Mouse (Mus musculus) yolk sac, embryonic 10.5 days (tissue): ENCODE data around the gene Gm49391.
"Not testable (repeated sequence)": the region's sequence is repeated elsewhere in the genome, so short reads cannot be mapped to it uniquely, and the experiment has no call there.

Experiments
- DNase-seq: peaks from one replicate; pipeline ENCODE4 v3.0.0-alpha.2; 2017; ENCODE audit warnings: low spot score

Gene Gm49391

GRCm38 (mm10) chr13:60936500-60936901, at the start of gene Gm49391, which contains the start of gene Ctla2a:
Gene Gm49391 (minus strand): TSS chr13:60936571.
Gene Ctla2a (minus strand): TSS chr13:60936625.
- DNase-seq: peak; percentile 14

DNA sequence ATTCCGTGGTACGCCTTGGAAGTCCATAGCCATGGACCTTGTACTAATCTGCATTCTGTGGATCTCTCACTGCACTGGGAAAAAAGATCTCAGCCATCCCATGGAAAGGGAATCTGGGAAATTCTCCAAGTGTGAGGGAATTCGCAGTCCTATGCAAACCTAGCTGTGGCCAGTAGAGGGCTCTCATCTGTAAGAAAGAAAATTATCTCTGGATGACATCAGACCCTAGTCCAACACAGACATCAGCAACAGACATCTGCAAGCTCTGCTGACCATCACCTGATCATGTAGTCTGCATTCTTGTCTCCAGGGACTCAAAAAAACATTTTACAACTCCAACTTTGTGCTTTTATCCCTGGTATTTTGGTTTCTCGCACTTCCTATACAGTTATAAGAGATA, 35.9 kb upstream of the Gm49391 start:
- DNase-seq: not testable (repeated sequence)

DNA sequence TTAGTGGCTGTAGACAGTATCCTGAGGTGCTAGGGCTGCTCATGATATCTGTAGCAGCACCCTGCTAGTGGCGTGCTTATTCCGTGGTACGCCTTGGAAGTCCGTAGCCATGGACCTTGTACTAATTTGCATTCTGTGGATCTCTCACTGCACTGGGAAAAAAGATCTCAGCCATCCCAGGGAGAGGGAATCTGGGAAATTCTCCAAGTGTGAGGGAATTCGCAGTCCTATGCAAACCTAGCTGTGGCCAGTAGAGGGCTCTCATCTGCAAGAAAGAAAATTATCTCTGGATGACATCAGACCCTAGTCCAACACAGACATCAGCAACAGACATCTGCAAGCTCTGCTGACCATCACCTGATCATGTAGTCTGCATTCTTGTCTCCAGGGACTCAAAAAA, 27.6 kb upstream of the Gm49391 start:
- DNase-seq: not testable (repeated sequence)

GRCm38 (mm10) chr13:60961706-60962105, 25.3 kb upstream of the Gm49391 start:
- no peak for DNase-seq

DNA sequence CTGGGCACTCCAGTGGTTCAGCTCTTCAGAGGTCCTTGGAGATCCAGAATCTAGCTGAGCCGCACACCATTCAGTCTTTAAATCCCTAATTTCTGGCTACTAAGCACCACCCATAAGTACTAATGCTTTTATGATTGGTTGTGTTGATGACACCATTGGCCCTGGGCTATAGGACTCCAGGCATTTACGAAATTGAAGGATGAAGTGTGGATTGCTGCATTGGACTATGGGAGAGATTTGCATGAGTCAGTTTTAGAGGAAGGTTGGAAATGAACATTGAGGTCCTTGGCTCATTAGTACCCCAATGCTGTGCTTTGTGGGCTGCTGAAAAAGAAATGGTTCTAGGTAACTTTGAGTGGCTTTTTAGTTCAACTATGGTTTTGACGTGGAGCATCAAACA, 5.5 kb upstream of the Gm49391 start, which contains the start of gene Tpbpa:
Gene Tpbpa (minus strand): TSS at position 101 of the 400 bp plus-strand sequence.
- not testable (repeated sequence) for DNase-seq

- not testable (repeated sequence) for DNase-seq
Measured at GRCm38 (mm10) chr13:60935490-60935889, 881 bp downstream of the Gm49391 start, which contains the start of gene Gm49393. Gene Gm49393 (minus strand): TSS chr13:60935590.

DNA sequence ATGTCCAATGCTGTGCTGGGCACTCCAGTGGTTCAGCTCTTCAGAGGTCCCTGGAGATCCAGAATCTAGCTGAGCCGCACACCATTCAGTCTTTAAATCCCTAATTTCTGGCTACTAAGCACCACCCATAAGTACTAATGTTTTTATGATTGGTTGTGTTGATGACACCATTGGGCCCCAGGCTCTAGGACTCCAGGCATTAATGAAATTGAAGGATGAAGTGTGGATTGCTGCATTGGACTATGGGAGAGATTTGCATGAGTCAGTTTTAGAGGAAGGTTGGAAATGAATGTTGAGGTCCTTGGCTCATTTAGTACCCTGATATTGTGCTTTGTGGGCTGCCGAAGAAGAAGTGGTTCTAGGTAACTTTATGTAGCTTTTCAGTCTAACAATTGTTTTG, 31.6 kb downstream of the Gm49391 start, which contains the start of gene Tpbpb:
Gene Tpbpb (minus strand): TSS at position 101 of the 400 bp plus-strand sequence.
- not testable (repeated sequence) for DNase-seq

DNA sequence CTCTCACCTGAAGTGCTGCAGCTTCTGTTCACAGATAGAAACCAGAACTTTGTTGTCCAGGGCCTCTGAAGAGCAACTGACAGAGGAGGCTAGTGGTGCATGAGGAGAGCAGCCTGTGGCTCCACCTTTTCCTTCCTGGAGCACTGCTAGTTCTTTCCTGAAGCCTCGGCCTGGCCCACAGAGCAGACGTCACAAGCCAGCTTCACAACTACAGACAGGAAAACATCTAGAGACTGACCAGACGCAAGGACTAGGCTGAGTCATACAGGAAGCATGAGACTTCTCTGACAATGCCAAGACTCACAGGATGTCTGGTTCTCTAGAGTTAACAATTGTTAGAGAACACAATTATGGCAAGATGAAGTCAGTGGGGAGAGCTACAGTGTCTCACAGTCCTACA, 39.0 kb downstream of the Gm49391 start, which contains the start of gene Ctla2b:
Gene Ctla2b (minus strand): TSS at position 120 of the 400 bp plus-strand sequence.
- peak; percentile 18 for DNase-seq

DNA sequence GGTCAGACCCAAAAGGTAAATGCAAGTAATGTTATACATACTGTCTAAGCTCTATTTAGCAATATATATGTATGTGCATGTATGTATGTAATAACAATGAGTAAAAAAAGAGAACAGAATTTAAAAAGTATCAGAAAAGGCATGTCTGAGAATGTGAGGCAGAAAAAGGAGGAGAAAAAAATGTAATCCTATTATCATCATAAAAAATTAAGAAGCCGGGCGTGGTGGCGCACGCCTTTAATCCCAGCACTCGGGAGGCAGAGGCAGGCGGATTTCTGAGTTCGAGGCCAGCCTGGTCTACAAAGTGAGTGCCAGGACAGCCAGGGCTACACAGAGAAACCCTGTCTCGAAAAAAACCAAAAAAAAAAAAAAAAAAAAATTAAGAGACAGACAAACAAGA, 39.6 kb downstream of the Gm49391 start, which contains the start of gene Gm49392:
Gene Gm49392 (minus strand): TSS at position 101 of the 400 bp plus-strand sequence.
- not testable (repeated sequence) for DNase-seq

DNA sequence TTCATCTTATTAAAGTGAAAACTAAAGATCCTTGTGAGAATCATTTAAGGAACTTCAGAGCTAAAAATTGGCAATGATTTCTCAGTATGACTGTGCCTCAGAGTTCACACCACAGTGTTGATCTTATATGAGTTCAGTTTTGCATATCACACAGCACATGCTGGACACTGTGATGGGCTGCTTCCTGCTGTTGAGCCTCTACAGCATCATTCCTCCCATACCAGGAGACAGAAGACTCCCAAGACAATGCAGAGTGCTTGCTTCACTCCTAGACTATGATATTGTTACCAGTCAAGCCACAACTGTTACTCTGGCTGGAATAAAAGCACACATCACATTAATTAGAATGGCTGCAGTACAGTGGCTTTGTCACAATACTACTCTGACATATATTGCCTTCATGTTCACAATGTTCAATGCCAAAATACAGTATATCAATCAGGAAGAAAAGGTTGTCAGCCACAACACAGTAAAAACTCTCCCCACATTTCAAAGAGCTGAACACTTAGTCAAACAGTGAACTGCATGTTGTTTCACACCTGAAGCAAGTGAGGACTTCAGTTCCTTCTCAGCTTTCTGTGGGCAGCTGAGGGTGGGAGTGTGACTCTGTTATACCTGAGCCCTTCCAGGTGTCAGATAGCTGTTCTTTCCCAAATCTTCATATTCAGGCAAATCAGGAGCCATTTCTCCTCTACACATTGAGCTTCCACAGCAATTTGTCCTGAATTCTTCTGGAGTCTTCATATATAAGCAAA, 40.8 kb downstream of the Gm49391 start:
- DNase-seq: no peak

GRCm38 (mm10) chr13:60892301-60892700, 44.1 kb downstream of the Gm49391 start:
- no peak for DNase-seq

- DNase-seq: no peak
Measured at GRCm38 (mm10) chr13:60864281-60864680, 72.1 kb downstream of the Gm49391 start, which contains the start of gene 4930486L24Rik. Gene 4930486L24Rik (minus strand): TSS chr13:60864475.

- no peak for DNase-seq
Measured at GRCm38 (mm10) chr13:60848241-60849120, 87.9 kb downstream of the Gm49391 start.
